Mouse (Mus musculus) stomach, embryonic 15.5 days (tissue): ENCODE measurements around the gene Ttc16. TPM values are rescaled to one million over a fixed set of nuclear protein-coding genes. Genes with fewer than 3 reads are reported as not detected.

ENCODE experiments used
- ATAC-seq: fragments of 200-750 bp; cut with Nextera tagmentation; 2 replicates; pipeline ENCODE4 v1.8.0; 2017; ENCODE audit warnings: low read depth, moderate number of reproducible peaks, moderate TSS enrichment; ENCODE audit not compliant: insufficient read depth, low FRiP score
- H3K27ac ChIP-seq: fragments of 300-500 bp; sonication (generic); 2 replicates; pipeline ENCODE4 v1.5.1; 2015; ENCODE audit warnings: mild to moderate bottlenecking, inconsistent platforms
- H3K27me3 ChIP-seq: fragments of 300-500 bp; sonication (generic); replicated peaks from 2 replicates; pipeline ENCODE4 v1.6.1; 2015; ENCODE audit warnings: inconsistent platforms
- H3K36me3 ChIP-seq: fragments of 300-500 bp; sonication (generic); 2 replicates; pipeline ENCODE4 v1.6.1; 2015; ENCODE audit warnings: inconsistent platforms
- H3K4me1 ChIP-seq: fragments of 300-500 bp; sonication (generic); 2 replicates; pipeline ENCODE4 v1.6.1; 2015; ENCODE audit warnings: inconsistent platforms
- H3K4me2 ChIP-seq: fragments of 300-500 bp; sonication (generic); 2 replicates; pipeline ENCODE4 v1.6.1; 2015; ENCODE audit warnings: mild to moderate bottlenecking, inconsistent platforms
- H3K4me3 ChIP-seq: fragments of 300-500 bp; sonication (generic); replicated peaks from 2 replicates; pipeline ENCODE4 v1.5.1; 2015; ENCODE audit warnings: inconsistent platforms
- H3K9ac ChIP-seq: fragments of 300-500 bp; sonication (generic); 2 replicates; pipeline ENCODE4 v1.6.1; 2015; ENCODE audit warnings: inconsistent platforms
- H3K9me3 ChIP-seq: fragments of 300-500 bp; sonication (generic); 2 replicates; pipeline ENCODE4 v1.6.1; 2016; ENCODE audit warnings: inconsistent platforms
- WGBS: fragments of 180-500 bp; shearing (Covaris S2); methylation state at CpG from one replicate; pipeline ENCODE4 v1.1.7; 2015; 5-methylcytosine and 5-hydroxymethylcytosine counted together
- polyA plus RNA-seq: library from polyadenylated mRNA; unstranded; fragments of >200 nt; fragmentation: Nextera tagmentation; extraction: Ambion mirVana; gene quantifications from 2 replicates; pipeline ENCODE4 v1.2.1, GENCODE M21; 2015

Ttc16 gene
- polyA plus RNA-seq = 0.23 and 0.41 TPM in 2 replicates

DNA sequence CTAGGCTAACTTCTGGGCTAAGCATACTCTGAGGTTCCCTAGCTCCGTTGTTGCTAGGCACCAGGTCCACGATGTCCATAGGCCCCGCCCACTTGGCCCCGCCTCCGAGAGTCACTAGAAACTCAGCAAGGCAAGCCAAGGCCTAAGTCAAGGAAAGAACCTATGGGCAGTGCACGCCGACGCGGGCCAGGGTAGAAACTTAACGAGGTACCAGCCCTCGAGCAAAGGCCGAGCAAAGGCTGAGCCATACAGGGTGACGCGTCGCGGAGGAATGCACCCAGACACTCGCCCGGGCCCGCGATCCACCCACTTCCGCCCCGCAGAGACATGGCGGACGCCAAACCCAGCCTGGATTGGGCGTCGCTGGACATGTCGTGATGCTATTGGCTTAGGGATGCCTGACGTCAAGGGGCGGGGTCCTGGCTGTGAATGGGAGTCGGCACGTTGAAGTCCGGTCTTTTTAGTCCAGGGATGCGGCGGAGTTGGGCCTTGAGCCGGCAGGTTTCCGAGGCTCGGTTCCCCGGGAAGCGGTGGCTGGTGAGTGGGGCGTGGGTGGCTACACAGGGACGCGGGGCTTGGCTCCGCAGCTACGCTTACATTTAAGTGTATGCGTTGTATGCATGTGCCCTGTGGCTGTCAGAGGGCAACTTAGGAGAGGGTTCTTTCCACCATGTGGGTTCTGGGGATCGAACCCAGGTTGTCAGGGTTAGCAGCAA lies at the start of gene Ttc16, which contains the start of gene Ptrh1:
TSS of gene Ttc16 (minus strand) at position 275 of the 716 bp plus-strand sequence.
TSS of gene Ptrh1 (plus strand) at position 428 of the 716 bp plus-strand sequence.
- Histone ChIP-seq H3K36me3 (no peaks in the 10 kb centered on the region), H3K4me1 (peaks cover 14% of the 10 kb centered on the region), H3K9me3 (no peaks in the 10 kb centered on the region), H3K27ac (peak within 1 kb of the TSS; percentile 66; the same call in 1 of the 2 replicates), H3K9ac (peak within 1 kb of the TSS; percentile 9; the same call in 1 of the 2 replicates), H3K27me3 (no peaks in the 10 kb centered on the region), H3K4me2 (peak within 1 kb of the TSS; percentile 90), H3K4me3 (peak within 1 kb of the TSS; percentile 63)
- under 1% methylated on average over 46 of the region's 46 CpGs for WGBS
- peak; percentile 93 for ATAC-seq

DNA sequence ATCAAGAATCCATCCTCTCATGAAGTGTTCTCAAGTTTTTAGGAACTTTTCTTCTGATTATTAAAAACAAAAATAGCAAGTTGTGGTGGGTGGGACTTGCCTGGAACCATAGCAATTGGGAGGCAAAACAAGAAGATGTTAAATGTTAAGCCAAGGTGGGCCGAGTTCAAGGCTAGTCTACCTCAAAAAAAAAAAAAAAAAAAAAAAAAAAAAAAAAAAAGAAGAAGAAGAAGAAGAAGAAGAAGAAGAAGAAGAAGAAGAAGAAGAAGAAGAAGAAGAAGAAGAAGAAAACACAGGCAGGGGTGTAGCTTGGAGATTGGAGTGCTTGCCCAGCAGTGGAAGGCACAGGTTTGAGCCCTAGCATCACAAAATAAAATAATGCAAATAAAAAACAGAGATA lies 49.3 kb upstream of the Ttc16 start:
- Histone ChIP-seq H3K27me3 (no peaks in the 10 kb centered on the region; the same call in 1 of the 2 replicates), H3K4me1 (peaks cover 5% of the 10 kb centered on the region; the same call in 1 of the 2 replicates), H3K4me3 (no peak overlapping the region), H3K27ac (no peak overlapping the region; the same call in 1 of the 2 replicates), H3K9me3 (no peaks in the 10 kb centered on the region), H3K4me2 (no peak overlapping the region), H3K36me3 (no peaks in the 10 kb centered on the region), H3K9ac (no peak overlapping the region)
- 89% methylated on average over 1 of the region's 1 CpGs for WGBS
- no peak for ATAC-seq

DNA sequence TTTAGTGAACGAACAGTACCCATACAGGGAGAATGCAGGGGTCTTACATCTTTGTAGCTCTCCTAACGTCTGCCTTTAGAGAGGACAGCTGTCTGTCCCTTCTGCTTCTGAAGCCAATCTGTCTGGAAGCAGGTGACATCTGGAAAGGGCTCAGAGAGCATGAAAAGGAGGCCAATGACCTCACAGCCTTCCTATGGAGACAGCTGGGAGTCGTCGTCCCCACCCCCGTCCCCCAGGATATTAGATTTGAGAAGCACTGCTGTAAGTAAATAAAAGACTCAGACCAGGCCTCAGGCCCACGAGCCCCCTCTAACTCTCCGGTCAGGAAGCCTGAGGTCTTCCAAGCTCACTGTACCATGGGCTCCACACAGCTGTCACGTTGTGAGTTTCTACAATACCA lies 48.7 kb upstream of the Ttc16 start:
- H3K27ac ChIP-seq = no peak overlapping the region; the same call in 1 of the 2 replicates
- H3K9me3 ChIP-seq = no peaks in the 10 kb centered on the region
- no peaks in the 10 kb centered on the region for H3K36me3 ChIP-seq
- no peak overlapping the region for H3K4me2 ChIP-seq
- ATAC-seq = no peak; the same call in 1 of the 2 replicates
- no peak overlapping the region for H3K9ac ChIP-seq
- H3K4me3 ChIP-seq = no peak overlapping the region
- WGBS = 36% methylated on average over 8 of the region's 8 CpGs
- H3K4me1 ChIP-seq = peaks cover 5% of the 10 kb centered on the region; the same call in 1 of the 2 replicates
- H3K27me3 ChIP-seq = no peaks in the 10 kb centered on the region; the same call in 1 of the 2 replicates

DNA sequence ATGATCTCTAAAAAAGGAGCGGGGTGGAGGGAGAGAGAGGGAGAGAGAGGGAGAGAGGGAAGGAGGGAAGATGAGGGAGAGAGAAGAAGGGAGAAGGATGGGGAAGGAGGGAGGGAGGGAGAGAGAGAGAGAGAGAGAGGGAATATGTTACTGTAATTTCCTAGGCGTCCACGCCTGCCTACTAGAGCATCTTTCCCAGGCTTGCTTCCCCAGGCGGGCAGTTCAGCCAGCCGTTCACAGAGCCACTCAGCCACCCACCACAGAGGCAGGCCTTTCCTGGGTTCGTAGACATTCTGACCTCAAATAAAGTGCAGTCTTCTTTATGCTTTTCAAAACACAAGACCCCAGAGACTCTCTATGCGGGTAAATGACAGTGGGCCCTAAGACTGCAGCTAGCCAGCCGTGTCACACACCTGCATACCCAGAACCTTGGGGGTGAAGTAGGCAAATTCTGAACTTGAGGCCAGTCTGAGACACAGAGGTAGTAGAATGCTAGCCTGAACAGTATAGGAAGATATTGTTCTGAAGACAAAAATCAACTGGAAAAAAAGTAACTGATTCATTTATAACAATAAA lies 48.2 kb upstream of the Ttc16 start:
- 0 out of 2 replicates have a peak overlapping the region, but pooled peaks have one; percentile 11 for H3K27ac ChIP-seq
- WGBS = 53% methylated on average over 8 of the region's 8 CpGs

DNA sequence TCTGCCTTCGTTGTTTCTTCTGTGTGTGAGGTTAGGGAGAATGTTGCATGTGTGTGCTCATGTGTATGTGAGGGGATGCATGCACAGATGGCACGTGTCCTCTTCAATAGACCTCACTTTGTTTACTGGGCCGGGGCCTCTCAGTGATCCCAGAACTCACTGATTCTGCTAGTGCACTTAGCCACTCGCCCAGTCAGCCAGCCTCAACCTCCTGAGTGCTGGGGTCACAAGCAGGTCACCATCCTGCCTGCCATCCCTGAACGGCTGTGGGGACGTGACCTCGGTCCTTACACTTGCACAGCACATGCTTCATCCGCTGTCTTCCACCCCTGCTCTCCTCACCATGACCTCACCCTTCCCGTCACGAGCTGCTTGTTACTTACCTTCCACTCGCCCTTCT lies 47.7 kb upstream of the Ttc16 start:
- peaks cover 5% of the 10 kb centered on the region; the same call in 1 of the 2 replicates for H3K4me1 ChIP-seq
- H3K9ac ChIP-seq = no peak overlapping the region
- H3K4me2 ChIP-seq = no peak overlapping the region
- no peaks in the 10 kb centered on the region for H3K9me3 ChIP-seq
- H3K27ac ChIP-seq = no peak overlapping the region
- WGBS = 39% methylated on average over 11 of the region's 11 CpGs
- no peaks in the 10 kb centered on the region for H3K36me3 ChIP-seq
- no peak overlapping the region for H3K4me3 ChIP-seq
- H3K27me3 ChIP-seq = no peaks in the 10 kb centered on the region; the same call in 1 of the 2 replicates
- no peak for ATAC-seq

More for the DNA sequence above, 48.2 kb upstream of the Ttc16 start:
- no peak for ATAC-seq
- Histone ChIP-seq H3K4me2 (no peak overlapping the region), H3K27me3 (no peaks in the 10 kb centered on the region; the same call in 1 of the 2 replicates), H3K4me3 (no peak overlapping the region), H3K36me3 (no peaks in the 10 kb centered on the region), H3K9ac (no peak overlapping the region), H3K4me1 (peaks cover 5% of the 10 kb centered on the region; the same call in 1 of the 2 replicates), H3K9me3 (no peaks in the 10 kb centered on the region)

DNA sequence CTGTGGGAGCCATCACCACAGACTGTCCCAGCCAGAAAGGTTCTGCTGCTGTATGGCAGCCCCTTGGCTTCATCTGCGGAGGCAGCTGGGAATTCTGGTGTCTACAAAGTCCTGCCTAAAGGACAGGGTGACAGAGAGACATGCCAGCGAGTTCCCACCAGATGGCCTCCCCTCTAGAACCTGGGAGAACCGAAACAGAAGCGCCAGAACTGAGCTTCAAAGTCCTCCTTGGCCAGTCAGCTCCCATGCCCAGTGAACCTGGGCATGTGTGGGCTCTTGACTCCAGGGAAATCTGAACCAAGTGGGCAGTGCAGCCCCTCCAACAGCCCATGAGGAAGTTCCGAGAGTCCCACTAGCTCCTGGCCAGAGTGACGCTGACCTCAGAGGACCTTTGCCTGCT lies 47.2 kb upstream of the Ttc16 start:
- Histone ChIP-seq H3K4me1 (peaks cover 5% of the 10 kb centered on the region; the same call in 1 of the 2 replicates), H3K36me3 (no peaks in the 10 kb centered on the region), H3K4me2 (no peak overlapping the region), H3K27me3 (no peaks in the 10 kb centered on the region; the same call in 1 of the 2 replicates), H3K4me3 (no peak overlapping the region), H3K9ac (no peak overlapping the region), H3K27ac (no peak overlapping the region), H3K9me3 (no peaks in the 10 kb centered on the region)
- no peak for ATAC-seq
- WGBS = 75% methylated on average over 6 of the region's 6 CpGs

DNA sequence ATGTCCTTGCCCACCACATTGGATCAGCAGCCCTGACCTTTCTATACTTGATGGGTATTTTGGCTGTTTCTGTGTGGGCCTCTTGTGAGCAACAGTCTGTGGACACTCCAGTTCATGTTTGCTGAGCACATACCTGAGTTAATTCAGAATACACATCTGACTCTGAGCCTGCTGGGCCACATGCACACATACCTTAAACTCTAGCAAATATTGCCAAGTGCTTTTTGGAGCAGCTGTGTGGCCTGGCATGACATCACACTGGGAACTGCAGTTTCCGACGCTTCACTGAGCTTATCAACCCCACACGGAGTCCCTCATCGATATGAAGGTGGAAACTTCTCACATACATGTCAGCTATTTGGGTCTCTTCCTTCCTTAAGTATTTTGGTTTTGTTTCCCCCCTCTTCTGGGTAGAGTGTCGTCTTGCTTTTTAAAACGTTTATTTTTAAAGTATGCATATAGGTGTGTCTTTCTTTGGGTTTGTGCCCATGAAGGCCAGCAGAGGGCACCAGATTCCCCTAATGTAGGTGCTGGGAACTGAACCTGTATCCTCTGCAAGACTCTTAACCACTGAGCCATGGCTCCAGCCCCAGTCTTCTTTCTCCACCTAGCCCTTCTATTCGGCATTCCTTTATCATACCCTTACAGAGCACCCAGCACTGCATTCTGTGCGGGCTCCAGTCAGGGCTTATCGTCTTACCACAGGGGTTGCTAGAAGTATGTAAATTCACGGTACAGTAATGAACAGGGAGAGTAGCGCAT lies 45.8 kb upstream of the Ttc16 start:
- ATAC-seq = peak; percentile 28; the same call in 1 of the 2 replicates
- Histone ChIP-seq H3K27ac (no peak overlapping the region), H3K4me1 (peaks cover 5% of the 10 kb centered on the region; the same call in 1 of the 2 replicates), H3K27me3 (no peaks in the 10 kb centered on the region; the same call in 1 of the 2 replicates), H3K4me2 (no peak overlapping the region), H3K9ac (no peak overlapping the region), H3K36me3 (no peaks in the 10 kb centered on the region), H3K4me3 (no peak overlapping the region), H3K9me3 (no peaks in the 10 kb centered on the region)
- 61% methylated on average over 11 of the region's 11 CpGs for WGBS

DNA sequence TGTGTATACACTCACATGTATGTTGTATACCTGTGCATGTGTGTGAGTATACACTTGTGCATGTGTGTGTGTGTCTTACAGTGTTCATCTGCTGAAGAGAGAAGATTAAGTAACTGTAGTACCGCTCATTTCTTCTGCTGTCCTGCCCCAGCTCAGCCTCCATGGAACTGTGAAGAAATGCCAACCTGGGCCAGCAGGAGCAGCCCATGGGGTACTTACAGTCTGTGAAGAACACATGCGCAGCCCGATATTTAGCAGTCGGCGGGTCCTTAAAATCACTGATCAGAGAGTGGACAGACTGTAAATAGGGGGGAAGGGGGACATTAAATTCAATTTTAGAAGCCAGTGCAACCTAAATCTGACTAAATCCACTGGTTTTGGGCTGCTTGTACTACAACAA lies 42.8 kb upstream of the Ttc16 start:
- Histone ChIP-seq H3K27ac (no peak overlapping the region), H3K4me1 (no peaks in the 10 kb centered on the region), H3K4me3 (no peak overlapping the region), H3K9ac (no peak overlapping the region), H3K9me3 (no peaks in the 10 kb centered on the region), H3K4me2 (no peak overlapping the region), H3K27me3 (no peaks in the 10 kb centered on the region; the same call in 1 of the 2 replicates), H3K36me3 (no peaks in the 10 kb centered on the region)
- ATAC-seq = no peak
- 93% methylated on average over 5 of the region's 5 CpGs for WGBS

DNA sequence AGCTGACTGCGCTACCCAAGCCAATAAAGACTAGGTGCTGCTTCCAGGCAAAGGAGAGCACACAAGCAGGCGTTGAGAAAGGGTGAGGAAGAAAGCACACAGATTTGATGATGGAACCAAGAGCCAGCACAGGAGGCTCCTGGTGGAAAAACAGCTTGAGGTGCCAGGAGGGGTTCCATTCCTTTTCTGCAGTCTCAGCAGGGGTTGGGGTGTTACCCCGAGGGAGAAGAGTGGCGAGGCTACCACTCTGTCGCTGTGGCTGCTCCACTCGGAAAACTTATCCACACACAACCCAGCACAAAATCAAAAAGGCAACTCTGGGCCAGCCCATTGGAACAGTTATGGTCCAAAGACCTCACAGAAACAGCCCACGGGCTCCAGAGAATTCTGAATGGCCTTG lies 42.2 kb upstream of the Ttc16 start:
- Histone ChIP-seq H3K36me3 (no peaks in the 10 kb centered on the region), H3K27me3 (no peaks in the 10 kb centered on the region), H3K4me3 (no peak overlapping the region), H3K9ac (no peak overlapping the region), H3K4me2 (no peak overlapping the region), H3K9me3 (no peaks in the 10 kb centered on the region), H3K27ac (no peak overlapping the region), H3K4me1 (no peaks in the 10 kb centered on the region)
- no peak for ATAC-seq
- 65% methylated on average over 7 of the region's 7 CpGs for WGBS

DNA sequence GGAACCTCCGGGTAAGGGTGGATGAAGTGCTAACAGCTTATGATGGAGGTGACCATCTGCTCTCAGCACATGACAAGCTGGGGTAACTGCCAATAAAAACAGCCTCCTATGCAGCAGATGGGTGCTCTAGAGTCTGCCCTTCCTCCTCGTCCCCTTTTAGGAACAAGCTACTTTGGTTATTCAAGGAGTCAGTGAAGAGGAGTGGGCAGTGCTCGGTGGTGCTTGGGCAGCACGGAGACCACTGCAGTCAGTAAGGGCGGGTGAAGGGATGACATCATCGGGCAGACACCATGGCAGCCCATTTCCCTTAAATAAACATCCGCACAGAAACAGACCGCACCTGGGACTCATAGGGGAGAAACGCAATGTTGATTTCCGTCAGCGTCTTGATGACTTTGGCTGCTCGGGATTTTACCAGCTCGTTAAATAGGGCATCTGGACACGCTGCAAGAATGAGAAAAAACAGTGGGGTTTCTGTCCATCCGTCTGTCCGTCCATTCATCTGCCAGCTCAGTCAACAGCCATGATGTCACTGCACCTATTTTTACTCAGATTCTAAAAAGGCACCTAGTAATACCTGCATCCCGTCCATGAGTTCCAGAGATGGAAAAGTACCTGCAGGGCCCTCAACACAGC lies 41.6 kb upstream of the Ttc16 start:
- no peak overlapping the region for H3K27ac ChIP-seq
- 32% methylated on average over 17 of the region's 17 CpGs for WGBS
- no peaks in the 10 kb centered on the region for H3K36me3 ChIP-seq
- H3K4me3 ChIP-seq = no peak overlapping the region
- H3K9me3 ChIP-seq = no peaks in the 10 kb centered on the region
- no peak overlapping the region for H3K9ac ChIP-seq
- H3K4me1 ChIP-seq = no peaks in the 10 kb centered on the region
- peak overlapping the region; percentile 24; the same call in 1 of the 2 replicates for H3K4me2 ChIP-seq
- H3K27me3 ChIP-seq = no peaks in the 10 kb centered on the region
- ATAC-seq = no peak

DNA sequence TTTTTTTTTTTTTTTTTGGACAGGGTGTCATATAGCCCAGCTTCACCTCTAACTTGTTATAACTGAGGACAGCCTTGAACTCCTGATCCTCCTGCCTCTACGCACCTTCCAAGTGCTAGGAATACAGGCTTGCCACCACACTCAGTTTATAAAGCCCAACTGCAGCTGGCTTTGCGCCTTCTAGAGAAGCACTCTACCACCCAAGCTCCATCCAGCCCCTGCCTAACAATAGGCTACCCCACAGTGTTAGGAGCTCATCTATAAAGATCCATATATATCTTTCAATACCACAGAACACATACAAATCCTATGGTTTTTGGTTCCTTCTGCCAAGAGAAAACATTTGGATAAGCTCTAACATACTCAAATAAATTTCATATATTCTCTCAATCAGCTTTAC lies 41.1 kb upstream of the Ttc16 start:
- no peaks in the 10 kb centered on the region for H3K9me3 ChIP-seq
- H3K36me3 ChIP-seq = no peaks in the 10 kb centered on the region
- H3K4me1 ChIP-seq = no peaks in the 10 kb centered on the region
- no peak overlapping the region for H3K27ac ChIP-seq
- H3K4me3 ChIP-seq = no peak overlapping the region
- no peak for ATAC-seq
- H3K4me2 ChIP-seq = no peak overlapping the region
- no peaks in the 10 kb centered on the region for H3K27me3 ChIP-seq
- 91% methylated on average over 2 of the region's 2 CpGs for WGBS
- no peak overlapping the region for H3K9ac ChIP-seq
